Mouse (Mus musculus) ES-E14 (cell line): ENCODE measurements around the gene Fosb.

ENCODE experiments used
- CHD2 ChIP-seq: IDR thresholded peaks from 2 replicates; pipeline ENCODE4 v1.6.1; 2014; ENCODE audit warnings: mild to moderate bottlenecking, low read depth, low read length, inconsistent platforms
- HCFC1 ChIP-seq: IDR thresholded peaks from 2 replicates; pipeline ENCODE4 v1.6.1; 2012; ENCODE audit warnings: low read length, inconsistent platforms, borderline replicate concordance; ENCODE audit not compliant: insufficient read depth
- MAFK ChIP-seq: IDR thresholded peaks from 2 replicates; pipeline ENCODE4 v1.6.1; 2014; ENCODE audit warnings: mild to moderate bottlenecking, low read depth, low read length, inconsistent platforms; ENCODE audit not compliant: insufficient read depth
- ZC3H11A ChIP-seq: IDR thresholded peaks from 2 replicates; pipeline ENCODE4 v1.6.1; 2012; ENCODE audit warnings: low read depth, mild to moderate bottlenecking, inconsistent platforms, low read length, borderline replicate concordance
- ZNF384 ChIP-seq: IDR thresholded peaks from 2 replicates; pipeline ENCODE4 v1.6.1; 2012; ENCODE audit warnings: low read depth, low read length, inconsistent platforms

- TF ChIP-seq CHD2 (no peak), ZNF384 (no peak), MAFK (no peak), HCFC1 (no peak), ZC3H11A (no peak)
Observed at GRCm38 (mm10) chr7:19342481-19343027, 32.7 kb upstream of the Fosb start.
